Mouse (Mus musculus): ENCODE results near the gene Vax1. TPM values are rescaled to one million over a fixed set of nuclear protein-coding genes. Genes with fewer than 3 reads are reported as not detected.

Vax1 gene
- not detected in 2 replicates for total RNA-seq (2021)
- long read RNA-seq, experiment 1: 0 reads
- long read RNA-seq, experiment 2: 0 reads

DNA sequence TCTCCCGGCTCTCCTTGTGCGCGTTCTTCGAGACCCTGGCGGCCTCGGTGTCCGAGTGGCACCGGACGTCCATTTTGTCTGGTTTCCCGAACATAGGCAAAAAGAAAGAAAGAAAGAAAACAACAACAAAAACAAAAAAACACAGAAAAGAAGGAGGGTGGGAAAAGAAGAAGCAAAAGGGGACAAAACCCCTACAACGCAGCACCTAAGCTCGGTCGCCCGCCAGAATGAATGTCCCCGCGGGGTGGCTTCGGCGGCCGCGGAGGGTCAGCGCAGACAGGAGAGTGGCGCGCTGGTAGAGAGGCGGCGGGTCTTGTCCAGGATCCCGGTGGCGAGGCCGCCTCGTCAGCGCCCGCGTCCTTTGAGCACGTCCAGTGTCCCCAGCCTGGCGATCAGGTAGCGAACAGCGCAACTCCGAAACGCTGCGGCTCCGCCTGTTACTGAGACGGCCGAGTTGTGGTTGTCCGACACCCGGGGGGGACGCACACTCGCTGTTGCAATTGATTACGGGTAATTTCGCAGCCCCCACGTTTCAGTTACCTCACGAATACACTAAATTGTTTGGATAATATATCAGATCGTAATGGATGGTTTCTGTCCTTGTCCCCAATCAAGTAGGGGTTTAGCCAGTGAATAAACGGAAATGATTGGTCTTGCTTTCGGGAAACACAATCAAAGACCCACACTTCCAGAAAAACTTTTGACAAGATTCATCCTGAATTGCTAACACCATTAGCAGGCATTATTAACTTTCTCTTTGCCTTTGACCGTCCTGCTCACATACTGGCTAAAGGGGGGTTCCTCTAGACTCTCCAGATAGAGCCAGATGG, at the start of gene Vax1:
Gene Vax1, minus strand, starts transcription at position 121 of the 830 bp plus-strand sequence.
- DNase-seq: peak; percentile 23

DNA sequence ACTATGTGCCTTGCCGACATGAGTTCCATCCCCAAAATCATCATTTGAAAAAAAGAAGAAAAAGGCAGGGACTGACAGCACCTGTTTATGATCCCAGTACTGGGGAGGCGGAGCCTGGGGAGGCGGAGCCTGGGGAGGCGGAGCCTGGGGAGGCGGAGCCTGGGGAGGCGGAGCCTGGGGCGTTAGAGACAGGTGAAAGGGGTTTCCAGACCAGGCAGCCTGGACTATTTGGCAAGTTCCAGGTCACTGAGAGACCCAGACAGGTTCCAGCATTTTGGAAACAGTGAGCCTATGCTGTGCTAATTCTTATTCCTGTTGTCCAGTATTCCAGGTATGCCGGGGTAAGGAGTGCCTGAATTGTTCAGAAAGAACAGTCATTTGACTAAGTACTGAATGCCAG, 49.1 kb upstream of the Vax1 start, which contains the start of gene Kcnk18:
Gene Kcnk18, plus strand, starts transcription at position 224 of the 400 bp plus-strand sequence.
- DNase-seq: no peak

DNA sequence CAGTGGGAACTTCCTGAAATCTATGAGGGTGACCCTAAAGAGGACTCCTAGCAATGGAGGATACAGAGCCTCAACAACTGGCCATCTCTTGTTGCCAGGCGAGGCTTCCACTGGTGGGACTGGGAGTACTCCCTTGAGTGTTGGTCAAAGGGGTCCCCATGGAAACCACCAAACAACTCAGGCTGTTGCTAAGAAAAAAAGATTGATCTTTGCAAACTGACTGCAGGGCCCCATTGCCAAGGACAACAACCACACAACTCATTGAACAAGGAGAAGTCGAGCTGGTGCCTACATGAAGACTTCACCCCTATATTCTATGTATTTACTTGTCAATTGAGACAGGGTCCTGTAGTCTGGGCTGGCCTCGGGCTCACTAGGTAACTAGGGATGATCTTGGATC, 47.0 kb upstream of the Vax1 start:
- no peak for DNase-seq

DNA sequence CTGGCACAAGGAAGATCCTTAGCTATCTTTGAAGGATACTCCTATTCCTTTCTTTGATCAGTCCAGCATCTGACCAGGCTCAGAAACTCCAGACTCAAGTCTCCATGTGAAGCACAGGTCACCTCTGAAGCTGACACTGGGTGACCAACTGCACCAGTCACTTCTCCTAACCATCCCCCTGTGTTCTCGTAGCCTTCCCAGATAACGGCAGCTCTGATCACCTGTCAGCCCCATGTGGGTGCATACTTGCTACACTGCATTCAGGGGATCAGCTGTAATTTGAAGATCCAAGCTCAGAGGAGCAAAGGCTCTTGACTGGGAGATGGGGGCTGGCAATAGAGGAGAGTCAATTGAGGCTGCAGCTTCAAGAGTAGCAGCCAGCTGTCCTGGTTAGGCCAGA, 39.1 kb upstream of the Vax1 start:
- no peak for DNase-seq

DNA sequence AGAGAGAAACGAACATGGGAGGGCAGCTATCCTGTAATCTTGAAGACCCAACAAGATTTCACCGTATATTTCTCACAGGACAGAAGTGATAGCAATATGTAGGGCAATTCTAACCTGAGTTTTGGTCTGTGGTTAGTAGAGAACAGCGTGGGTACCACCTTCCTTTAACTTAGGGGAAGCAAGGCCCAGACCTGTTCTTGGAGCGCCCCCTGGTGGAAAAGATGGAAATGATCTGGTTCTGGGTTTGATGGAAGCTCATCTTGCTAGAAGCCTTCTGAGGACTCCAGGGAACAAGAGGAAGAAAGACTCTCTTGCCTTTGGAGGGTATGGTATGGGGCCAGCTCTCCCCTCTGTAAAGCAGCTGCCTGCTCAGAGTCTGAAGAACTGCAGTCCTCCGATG, 38.6 kb upstream of the Vax1 start:
- DNase-seq: peak; percentile 74

DNA sequence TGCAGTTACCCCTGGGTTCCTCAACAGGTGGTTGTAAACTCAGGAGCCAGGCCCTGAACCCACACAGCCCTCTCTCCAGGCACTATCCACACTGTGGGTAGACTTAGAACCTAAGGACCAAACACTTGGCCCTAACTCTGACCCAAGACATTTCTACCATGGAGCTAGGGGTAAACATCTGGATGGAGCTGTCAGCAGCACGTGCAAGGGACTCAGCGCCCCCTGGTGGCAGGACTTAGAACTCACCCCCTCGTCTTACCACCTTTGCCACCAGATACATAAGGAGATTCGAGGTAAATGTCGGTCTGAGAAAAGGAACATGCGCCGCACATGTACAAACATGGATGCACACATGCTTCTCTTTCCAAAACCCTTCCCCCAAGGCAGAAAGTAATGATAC, 28.3 kb upstream of the Vax1 start:
- peak; percentile 84 for DNase-seq

DNA sequence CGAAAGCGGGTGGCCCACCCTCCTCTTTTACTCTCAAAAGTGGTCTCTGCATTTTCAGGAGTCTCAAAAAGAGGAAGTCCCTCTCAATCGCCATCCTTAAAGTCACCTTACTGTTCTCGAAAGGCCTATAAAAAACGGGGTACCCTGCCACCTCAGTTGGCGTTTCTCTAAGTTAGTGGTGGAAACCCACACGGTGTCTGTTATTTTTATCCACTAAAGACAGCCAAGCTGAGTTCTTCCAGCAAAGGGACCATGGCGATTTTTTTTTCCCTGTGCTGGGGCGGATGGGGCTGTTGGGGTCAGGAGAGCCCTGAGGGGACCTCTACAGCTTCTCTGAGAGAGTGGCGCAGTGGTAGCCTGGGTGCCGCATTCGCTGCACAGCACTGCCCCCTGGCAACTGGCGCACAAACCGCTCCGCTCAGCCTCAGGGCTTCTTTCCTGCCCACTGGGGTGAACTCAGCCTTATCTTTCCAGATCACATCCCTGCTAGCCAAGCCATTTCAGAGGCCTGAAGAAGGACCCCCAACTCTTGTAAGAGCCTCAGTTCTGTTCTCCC, 26.3 kb upstream of the Vax1 start:
- peak; percentile 69 for DNase-seq

DNA sequence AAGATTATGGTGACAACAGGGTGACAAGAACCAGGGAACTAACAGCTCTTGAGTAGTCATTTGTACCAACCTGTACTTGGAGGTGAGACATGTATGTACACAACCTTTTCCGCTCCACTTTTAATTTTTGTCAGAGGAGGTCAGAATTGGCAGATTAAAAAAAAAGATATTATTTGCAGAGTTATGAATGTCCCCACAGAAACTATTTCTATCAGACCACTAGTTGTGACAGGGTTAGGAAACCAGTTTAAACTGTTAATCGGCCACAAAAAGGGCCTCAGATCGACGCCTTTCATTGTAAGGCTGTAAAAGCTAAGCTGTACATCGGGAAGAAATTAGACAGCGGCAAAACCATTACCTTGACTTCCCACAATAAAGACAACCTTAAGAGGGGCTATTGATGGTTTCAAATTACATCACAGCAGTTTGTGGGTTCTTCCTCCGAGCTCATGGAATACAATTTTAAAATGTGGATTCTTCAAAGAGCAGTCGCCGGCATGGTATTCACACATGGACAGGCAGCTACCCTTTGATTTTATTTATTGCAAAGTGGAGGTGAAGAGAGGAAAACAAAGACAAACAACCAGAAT, 25.4 kb upstream of the Vax1 start:
- no peak for DNase-seq

DNA sequence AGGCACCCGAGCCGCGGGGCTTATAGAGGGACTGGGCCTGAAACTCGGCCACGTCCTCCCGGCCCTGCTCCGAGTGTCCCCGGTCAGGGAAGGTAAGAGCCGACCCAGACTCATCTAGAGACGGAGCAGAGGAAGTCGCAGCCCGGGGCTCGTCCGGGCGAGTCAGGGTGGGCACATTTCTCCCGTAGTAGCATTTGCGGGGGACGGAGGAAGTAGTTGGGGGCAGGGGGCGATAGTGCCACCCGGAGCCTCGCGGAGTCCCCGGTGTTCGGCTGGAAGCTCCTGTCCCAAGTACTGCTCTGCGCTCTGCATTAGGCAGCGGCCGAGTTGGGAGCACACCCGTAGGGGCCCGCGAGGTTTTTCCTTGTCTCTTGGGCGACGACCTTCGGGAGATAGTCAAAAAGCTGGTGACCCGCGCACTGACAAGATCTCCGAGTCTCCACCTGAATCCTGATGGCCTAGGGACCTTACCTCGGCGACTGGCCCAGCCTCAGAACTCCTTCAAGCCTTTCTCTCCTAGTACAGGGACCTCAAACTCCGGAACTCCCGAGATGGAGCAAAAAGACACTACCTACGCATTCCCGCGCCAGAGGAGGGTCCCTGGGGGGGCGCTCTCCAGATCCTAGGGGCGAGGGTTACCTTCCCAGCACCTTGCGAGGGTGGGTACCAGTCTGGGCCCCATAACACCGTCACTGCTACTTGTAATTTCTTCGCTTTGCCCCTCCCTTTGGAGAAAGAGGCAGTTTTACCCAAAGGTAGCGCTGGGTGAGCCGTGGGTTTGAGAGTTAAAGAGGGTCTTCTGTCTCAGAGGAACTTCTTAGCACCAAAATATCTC, 24.3 kb upstream of the Vax1 start:
- DNase-seq: peak; percentile 24

DNA sequence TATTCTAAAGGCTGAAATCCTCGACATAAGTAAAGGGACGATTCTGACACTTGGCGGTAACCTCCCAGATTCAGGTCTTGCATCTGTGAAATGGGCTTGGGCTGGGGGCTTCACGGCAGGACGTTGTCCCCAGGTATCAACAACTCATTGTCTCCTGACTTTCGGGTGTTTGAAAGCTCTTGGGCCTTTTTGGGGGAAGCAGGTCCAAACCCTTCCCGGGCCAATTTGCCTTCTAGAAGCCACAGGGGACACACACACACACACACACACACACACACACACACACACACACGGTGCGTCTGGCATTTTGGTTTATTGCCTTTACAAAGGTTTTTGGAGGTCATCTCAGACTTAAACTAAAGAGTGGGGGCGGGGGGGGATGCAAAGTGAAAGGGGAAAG, 23.6 kb upstream of the Vax1 start:
- DNase-seq: no peak

DNA sequence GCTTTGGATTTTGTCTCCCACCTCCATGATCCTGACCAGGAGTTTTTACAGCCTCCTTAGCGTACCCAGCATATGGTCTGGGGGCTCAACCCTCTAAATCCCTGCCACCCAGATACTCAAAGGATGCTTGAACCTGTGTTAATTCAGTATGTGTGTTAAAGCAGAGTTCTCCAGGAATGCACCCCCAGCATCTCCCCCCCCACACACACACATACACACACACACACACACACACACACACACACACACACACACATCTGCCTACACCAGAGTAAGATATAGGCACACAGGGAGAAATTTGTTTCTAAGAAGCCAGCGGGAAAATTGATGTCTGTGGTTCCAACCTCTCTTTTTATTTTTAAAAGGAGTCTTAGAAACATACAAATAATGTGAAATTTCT, 22.6 kb upstream of the Vax1 start:
- no peak for DNase-seq

DNA sequence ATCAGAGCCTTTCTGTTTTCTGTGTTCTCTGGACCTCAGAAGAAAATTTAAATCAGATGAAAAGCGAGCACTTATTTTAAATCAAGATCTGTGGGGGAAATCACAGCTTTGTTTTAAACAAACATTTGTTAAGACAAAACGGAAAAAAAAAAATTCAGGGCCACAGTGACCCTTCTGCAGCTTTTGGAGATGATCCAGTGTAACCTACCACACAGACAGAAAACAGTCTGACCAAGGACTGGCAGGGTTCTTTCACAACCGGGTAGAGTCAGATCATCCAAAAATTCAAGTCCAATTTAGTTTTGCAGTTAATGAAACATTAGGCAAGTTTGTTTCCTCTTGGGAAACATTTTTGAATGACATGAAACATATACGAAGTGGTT, 21.3 kb upstream of the Vax1 start:
- DNase-seq: no peak

DNA sequence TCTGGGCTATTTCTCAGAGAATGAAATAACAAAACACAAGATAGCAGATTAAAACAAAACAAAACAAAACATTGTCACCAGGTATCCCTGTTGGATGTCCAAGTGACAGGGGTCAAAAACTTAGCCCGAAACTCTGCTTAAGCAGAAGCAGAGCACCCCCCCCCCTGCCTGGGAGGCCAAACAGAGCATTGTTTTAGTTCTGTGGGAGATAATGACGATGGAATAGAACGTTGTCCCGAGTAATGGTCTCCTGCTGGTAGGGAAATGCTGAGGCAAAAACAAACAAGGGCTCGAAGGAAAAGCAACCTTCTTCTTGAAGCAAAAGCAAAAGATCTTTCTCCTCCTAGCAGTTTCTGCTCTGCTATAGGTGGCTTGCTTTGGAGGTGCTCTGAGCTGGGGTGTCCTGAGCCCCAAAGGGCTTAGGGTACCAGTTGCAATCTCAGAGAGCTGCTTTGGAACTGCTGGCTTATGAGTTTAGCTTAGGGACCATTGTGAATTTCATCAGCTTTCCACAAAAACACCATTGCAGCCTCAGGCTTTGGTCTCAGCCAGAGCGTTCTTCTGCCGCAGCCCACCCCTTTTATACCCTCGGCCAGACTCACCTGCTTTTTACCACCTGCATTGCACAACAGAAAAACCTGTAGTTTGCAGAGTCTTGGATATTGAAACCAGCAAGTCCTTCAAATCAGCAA, 20.7 kb upstream of the Vax1 start:
- no peak for DNase-seq

DNA sequence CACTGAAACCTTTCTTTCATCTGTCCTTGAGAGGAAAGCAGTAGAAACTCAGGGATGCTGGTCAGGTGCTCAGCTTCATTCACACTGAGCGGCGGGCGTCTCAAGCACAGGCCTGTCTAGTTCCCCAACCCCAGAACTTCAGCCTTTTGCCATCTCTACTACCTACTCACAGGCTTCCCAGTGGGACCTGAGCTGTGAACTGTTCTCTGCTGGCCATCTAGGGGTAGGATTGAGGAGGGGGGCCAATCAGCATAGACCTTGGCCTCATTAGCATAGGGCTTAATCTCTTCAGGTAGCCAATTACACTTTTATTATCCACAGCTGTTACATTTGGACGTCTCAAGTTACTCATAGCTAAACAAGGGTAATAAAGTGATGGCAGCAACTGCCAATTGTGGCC, 19.1 kb upstream of the Vax1 start:
- DNase-seq: no peak

DNA sequence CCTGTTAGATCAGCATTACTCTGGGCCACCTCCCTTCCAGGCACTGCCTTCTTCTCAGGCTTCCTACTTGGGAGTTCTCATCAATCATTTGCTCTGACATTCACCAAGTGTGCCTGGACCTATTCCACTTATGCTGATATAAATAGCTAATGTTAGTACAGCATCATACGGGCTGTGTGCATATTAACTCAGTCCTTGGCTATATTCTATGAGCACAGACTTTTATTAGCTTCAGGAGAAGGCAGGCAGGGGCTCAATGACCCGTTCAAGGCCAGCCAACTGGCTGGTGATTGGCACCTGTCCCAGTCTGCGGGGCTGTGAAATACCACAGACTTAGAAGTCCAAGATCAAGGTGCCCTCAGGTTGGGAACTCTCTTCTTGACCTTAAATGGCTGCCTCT, 14.1 kb upstream of the Vax1 start:
- no peak for DNase-seq

DNA sequence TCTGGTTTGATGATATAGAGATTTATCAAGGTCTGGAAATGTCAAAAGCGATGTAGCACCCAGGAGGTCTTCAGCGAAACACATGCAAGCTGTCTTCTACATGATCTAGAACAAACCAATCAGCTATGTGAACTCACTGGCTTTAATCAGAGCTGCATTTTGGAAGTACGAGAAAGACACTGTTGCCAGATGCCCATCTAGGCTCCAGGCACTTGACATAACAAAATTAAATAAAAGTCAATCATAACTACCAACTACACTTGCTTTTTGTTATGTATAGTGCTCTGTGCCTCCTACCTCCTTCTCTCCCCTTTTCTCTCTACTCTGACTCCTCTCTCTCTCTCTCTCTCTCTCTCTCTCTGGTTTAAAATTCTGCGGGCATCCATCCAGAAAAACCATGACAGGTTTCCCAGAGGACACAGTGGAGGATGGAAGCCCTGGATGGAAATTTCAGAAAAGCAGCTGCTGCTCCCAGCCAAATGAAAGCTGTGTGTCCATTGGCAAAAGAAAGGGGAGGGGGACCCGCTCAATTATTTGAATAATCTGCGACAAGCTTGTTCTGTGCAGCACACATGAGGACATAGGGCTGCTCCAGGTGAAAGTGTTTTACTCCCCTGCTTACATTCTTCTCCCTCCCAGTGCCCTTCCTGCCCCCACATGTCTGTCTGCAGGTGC, 3.6 kb upstream of the Vax1 start:
- no peak for DNase-seq

DNA sequence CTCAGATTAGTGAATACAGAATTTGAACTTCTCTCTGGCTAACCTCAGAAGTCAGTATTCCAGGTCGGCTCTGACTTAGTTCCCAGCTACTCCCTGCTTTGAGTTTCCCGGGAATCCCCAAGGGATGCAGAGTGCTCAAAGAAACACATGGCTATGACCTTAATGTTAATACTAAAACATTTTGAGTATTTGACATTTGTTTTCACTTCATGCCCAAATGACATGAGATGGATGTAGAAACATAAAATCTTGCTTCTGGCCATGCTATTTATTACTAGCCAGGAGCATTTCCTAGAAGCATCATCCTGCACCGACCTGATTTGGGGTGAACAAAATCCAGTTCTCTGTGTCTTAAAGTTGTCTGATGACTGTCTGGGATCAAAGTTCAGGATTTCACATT, 2.9 kb upstream of the Vax1 start:
- no peak for DNase-seq

DNA sequence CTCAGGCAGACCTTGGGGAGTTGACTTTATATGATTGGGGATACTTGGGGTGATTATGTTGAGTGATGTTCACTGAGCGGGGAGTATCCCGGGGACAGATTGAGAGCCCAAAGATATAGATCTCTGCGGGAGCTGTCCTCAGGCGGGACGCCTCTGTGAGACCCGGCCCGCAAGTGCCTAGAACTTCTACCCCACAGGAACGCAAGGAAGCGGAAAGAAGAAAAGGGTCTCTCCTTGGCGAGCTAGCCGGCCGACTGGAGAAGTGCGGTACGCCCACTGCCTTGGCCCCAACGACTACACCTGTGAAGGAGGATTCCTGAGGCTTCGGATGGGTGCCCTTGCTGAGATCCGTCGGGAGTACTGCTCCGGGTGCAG, 2.0 kb upstream of the Vax1 start:
- DNase-seq: no peak

DNA sequence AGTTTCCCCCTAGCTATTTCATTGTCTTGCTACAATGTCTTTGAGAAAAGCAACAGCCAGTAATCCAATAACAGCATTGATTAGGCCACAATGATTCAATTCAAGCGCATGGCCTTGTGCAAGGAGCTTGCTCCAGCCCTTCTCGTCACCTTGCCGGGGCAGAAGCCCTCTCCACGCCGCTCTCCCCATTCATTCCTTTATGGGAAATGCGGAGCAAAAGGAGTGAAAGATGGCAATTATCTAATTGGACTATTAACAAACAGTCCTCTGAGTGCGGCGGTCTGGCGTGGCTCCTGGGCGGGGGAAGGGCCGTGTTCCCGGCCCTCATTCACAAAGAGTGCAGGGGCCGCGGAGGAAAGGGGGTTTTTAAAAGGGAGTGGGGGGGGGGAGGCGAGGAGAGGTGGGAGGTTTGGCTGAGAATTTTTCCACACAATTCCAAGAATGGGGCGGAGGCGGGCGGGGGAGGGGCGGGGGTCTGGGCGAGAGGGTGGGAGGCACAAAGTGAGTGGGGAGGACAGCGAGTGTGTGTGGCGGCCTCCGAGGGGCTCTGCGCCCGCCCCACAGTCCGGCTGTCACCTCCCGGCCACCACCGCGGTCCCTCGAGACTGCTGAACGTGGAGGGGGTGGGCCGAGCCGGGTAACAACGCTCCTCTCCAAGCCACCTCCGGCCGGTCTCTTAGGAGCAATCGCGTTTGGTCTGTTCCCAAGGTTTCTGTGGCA, 1.5 kb upstream of the Vax1 start:
- no peak for DNase-seq

DNA sequence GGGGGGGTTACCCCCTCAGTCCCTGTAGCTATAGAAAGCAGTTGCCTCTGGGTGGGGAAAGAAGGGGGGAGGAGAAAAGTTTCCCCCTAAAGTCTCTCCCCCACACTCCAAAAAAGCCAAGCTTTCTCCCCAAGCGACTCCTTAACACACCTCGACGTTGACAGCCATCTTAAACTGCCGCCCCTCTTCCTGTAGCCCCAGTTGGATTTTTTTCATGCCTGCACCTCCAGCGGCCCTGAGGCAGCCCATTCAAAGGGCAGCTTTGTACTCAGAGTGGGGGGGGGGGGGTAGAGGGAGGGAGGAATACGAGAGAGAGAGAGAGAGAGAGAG, 875 bp upstream of the Vax1 start:
- no peak for DNase-seq

Data from adrenal gland, postnatal 14 days (tissue).